Mouse (Mus musculus) R1 (cell line): ENCODE results near the gene Nacc1.

Experiments
- DNase-seq: peaks from one replicate; pipeline ENCODE4 v3.0.0-alpha.2; 2018; ENCODE audit warnings: low read depth, low spot score

Nacc1 gene

DNA sequence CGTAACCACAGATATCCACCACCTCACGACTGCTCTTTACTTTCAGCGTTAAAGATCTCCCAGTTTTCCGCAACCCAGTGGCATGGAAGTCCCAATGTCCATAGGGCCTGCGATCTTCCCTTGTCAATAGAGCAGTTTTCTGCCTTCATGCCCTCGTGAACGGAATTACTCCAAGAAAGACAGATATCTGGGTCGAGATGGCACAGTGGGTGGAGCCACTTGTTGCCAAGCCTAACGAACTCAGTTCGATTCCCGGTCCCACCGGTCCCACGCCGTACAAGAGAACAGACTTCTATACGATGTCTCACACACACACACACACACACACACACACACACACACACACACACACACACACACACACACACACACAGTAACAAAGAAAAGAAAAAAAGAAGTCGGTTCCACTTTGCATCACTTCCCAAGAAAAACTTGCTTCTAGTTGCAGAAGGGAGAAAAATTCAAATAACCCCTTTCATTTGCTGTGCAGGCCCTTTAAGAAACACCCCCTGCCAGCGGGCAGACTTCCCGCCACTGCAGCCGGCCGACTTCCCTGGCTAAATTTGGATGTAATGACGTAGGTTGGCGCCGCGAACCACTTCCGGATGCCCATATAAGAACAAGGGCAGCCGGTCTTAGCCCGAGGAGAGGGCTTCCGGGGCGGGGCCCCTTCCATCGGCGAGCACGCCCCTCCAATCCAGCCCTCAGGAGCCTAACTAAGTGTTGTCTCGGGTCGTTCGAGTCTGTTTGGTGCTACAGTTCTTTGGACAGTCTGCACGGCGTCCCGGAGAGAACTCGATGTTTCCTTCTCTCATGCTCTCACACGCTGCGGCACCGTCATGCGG, 24.0 kb downstream of the Nacc1 start:
- DNase-seq, result peak; percentile 99

DNA sequence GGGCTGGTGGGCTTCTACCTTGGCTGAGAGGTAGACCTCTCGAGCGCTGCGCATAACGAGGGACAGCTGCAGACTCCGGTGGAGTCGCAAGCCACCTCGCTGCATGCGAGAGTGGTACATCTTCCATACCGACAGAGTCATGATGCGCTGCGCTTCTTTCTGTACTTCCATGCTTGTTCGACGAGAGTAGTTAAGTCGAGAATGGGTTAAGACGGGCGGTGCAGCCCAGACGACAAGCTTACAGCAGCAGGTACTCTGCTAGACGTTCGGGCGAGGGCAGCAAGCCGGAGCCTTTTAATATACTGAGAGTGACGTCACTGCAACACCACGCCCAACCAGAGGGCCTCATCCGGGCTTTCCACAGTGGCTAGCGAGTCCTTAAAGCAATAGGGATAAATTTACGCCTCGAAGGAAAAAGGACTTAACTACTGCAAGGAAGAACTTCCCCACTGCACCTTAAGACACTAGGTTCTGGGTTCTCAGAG, 25.0 kb downstream of the Nacc1 start, which contains the start of gene Ier2:
Gene Ier2, minus strand, starts transcription at position 272 of the 485 bp plus-strand sequence.
- peak; percentile 97 for DNase-seq

DNA sequence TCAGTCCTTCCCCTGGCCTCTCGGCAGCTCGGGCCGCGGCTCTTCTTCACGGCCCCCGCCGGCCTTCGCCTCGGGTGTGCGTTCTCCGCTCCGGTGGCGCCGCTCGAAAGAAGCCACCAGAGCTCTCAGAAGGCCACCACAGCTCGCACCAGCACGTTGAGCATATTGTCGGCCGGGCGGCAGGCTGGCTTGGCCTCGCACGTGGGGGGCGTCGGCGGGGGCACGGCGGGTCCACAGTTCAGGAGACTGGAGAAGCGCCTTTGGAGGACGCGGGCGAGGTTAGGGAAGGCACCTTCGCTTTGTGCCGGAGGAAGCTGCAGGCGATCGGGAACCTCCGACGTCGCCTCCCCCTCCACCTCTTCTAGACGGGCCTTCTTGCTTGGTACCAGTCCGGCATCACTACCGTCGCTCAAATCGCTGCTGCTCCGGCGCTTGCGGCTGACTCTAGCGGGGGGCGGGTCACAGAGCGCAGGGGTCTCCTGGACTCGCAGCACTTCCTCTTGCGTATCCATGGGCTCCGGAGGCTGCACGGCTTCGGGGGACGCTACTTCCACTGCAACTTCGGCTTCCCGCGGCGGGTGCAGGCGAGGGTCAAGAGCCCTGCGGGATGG, 25.6 kb downstream of the Nacc1 start:
- DNase-seq, result no peak

DNA sequence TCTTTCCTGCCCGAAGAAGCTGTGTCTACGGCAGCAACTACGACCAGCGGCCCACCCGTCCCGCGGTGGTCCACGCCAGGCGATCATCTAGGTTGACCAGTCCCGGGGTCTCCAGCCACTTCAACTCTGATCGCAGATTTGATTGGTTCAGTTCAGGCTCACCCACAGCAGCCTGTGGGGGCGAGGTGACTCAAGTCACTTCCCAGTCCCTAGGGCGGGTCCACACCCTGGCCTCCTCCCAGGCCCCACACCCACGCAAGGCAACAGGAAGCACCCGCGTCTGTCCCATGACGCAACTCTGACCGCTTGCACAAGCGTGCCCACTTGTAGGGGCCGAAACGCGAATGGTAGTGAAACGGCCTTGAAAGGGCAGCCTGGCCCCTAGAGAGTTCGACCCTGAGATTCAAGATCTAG, 26.2 kb downstream of the Nacc1 start:
- DNase-seq, result peak; percentile 92

DNA sequence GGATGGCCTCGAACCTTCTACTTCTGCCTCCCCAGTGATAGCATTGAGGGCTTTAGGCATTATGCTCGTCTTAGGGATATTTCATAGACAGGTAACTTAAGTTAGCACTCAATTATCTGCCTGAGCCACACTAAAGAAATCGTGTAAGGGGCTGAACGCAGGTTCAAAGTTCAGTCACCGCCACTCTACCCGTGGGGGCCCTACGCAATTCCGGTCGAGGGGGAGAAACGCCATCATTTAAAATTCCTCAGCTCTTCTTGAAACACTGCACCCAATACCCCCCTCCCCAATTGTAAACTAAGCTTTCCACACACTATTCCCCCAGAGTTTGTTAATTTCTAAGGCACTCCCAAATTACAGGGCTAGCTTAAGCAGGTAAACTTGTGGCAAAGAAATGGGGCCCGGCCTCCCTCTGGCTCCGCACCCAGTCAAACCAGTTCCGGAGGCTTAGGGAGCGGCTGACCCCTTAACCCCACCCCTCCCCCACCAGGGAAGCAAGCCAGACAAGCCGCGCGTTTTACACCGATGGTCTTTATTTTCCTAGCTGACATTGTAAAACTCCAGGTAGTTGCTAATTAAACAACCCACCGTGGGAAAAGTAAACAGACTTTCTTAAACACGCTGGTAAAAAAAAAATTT, 26.7 kb downstream of the Nacc1 start:
- DNase-seq, result peak; percentile 94

DNA sequence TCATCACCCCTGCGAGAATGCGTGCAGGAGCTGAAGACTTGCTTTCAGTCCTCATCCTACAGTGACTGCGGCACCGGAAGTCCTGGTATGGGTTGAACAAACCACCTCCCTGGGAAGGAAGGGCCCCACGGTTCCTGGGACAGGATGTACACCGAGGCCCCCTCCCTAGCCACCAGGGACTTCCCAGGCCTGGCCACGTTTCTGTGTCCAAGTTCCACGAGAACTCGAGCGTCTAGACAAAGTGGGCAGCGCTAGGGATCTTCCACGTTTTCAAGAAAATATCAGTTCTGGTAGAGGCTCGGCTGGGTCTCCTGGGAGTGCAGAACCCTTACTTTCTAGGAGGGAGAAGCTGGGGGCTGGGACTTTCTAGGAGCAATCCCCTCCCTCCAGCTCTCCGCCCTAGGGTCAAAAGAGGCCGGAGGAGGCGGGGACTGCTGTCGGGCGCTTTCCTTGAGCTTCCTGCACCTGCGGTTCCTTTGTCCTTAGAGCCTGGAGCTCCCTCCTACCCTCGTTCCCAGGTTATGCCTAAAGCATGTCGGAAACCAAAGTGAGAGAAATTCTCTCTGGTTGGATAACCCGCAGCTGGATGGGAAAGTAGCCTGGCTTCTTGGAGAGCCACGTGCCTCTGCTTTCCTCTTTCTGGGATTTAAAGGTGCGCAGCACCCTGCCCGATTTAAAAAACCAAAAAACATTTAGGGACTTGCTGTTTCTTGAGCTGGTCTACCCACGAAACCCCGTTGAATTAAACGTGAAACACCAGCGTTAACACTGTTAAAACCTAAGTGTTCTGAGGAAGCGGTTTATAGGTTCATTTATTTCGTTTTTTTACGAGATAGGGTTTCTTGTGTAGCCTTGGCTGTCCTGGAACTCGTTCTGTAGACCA, 27.5 kb downstream of the Nacc1 start:
- DNase-seq, result peak; percentile 98

DNA sequence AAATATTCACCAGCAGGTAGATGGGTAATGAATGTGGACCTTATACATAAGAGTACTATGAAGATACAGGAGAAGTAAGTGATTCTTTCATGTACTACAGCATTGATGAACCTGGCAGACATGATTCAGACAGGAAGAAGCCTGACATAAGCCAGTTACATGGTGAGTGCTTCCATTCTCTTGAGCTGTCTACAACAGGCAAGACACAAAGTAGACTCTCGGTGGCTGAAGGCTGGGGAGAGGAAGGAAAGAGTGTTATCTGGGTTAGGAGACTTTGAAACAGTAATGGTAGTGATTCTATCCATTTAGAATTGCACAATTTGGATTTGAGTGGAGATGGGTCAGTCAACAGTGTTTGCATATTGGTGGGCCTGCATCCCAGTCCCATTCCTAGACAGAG, 28.7 kb downstream of the Nacc1 start:
- no peak for DNase-seq

DNA sequence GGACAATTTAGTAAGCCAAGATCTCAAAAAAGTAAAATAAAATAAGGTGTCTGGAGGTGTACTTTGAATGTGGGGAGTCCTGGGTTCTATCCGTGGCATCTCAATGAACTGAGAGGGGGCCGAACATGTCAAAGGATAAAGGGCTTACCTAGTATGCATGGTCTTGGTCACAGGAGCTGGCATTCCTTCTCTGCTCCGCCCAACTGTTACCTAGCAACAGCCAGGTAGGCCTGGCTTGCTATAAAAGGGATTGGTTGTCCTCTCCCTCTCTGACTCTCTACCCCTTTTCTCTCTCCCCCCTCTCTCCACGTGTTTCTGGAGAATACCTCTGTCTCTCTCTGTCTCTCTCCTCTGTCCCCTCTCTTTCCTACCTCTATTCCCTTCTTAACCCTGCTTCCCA, 30.0 kb downstream of the Nacc1 start:
- DNase-seq, result peak; percentile 86

DNA sequence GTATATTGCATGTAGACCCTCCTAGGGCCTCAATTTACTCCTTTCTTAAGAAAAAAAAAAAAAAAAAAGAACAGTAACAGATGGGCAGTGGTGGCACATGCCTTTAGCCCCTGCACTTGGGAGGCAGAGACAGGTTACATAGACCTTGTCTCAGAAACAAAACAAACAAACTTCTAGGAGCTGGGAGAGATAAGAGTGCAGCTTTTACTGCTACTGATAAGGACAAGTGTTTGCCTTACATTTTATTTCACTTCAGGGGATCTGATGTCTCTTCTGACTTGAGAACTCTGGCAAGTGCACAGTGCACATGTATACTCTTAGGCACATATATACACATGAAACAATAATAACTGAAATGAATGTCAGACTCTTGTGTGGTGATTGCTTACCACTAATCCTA, 30.5 kb downstream of the Nacc1 start:
- no peak for DNase-seq

DNA sequence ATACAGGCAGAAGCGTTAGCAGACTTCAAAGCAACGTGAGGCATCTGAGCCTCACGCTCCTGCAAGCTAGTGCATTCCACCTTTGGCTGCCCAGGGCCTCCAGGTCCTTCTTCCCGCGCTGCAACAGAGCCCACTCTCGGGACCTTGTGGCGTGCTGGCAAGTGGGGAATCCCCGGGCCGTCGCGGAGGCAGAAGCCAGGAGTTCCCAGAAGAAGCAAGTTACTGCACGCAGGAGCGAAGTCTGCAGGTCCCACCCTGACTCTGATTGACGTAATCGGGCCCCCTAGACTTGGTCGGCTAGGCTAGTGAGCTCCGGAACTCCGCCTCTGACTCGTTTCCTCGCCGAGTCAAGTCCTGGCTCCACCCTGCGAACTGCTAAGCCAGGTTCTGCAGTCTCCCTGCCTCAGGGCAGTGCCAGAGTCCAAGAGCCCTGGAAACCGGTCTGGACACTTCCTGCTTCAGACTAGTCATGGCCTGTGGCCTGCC, 31.0 kb downstream of the Nacc1 start:
- DNase-seq, result peak; percentile 93

DNA sequence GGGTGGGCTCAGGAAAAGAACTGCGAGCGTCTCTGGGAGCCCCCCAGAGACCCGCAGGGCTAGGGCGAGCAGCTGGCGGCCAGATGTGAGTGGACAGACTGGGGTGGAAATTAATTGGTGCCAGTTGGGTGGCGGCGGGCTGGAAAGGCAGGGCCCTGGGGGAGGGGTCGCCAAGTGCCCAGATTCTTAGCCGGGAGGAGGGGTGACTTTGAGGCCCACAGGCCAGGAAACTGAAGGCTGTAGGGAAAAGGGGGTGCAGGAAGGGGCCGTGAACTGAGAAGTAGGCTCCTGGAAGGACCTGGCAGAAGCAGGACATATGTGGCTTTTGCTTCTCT, 31.5 kb downstream of the Nacc1 start:
- DNase-seq, result peak; percentile 40

DNA sequence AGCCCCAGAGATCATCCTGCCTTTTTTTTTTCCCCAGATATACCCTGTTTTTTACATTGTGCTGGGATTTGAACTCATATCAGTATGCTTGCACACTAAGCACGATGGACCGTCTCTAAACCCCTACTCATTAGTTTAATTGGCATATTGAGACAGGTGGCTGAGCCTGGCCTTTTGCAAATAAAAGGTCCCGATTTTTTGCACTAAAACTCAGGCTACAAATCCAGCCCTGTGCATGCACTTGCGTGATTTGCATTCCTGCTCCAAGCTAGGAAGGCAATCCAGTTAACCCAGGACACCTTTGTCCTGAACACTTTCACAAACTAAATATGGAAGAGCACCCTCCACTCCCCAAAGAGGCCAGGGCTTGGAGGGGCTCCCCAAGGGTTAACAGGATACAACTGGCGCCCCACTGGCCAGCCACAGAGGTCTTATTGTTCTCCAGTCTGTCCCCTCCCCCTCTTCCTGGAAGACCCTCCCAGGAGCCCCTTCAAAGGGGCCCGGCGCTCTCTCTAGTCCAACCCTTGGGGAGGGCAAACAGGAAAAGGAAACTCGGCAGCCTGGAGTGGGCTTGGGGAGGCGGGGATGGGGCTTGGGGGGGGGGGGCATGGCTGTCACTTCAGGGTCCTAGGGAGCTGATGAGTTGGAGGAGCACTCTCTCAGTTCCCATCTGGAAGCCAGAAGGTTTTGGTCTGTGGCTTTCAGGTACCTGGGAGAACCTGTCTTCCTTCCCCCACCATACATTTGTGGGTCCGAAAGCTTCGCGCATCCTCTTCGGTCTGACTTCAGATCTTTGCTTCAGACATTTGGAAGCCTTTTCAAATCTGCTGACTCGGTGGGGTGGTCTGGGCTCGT, 32.1 kb downstream of the Nacc1 start:
- peak; percentile 95 for DNase-seq

DNA sequence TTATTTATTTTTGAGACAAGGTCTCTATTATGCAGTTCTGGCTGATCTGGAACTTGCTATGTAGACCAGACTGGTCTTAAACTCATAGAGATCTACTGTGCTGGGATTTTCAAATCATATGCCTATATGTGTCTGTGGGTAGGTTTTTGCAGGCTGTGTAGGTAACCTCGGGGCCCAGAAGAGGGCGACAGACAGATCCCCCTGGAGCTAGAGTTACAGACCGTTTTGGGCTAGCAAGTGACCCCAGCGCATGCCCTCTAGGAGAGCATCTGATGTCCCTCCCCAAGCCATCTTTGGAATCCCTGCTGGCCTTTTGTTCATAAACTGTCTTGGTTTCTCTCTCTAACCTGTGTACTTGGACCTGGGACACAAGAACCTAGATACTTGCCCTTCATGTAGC, 33.1 kb downstream of the Nacc1 start:
- peak; percentile 81 for DNase-seq

DNA sequence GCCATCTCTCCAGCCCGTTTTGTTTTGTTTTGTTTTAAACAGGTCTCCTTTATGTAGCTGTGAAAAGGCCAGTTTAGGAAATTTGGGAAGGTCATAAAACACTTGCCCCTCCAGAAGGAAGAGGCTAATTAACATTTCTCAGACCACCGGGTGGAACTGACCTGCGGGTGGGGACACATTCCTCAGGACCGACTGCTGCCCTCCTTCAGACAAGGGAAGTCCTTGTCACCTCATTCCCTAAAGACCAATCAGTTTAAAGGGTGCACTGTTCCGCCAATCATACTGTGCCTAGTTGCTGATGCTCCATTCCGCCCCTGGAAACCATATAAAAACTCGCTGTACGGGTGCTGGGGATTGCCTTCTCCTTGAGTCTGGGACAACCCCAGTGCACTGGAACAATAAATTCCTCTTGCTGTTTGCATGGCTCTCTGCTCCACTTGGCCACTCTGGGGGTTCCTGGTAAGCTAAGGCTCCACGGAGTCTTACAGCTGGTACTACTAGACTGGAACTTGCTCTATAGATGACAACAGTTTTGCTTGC, 34.5 kb downstream of the Nacc1 start:
- DNase-seq, result no peak

DNA sequence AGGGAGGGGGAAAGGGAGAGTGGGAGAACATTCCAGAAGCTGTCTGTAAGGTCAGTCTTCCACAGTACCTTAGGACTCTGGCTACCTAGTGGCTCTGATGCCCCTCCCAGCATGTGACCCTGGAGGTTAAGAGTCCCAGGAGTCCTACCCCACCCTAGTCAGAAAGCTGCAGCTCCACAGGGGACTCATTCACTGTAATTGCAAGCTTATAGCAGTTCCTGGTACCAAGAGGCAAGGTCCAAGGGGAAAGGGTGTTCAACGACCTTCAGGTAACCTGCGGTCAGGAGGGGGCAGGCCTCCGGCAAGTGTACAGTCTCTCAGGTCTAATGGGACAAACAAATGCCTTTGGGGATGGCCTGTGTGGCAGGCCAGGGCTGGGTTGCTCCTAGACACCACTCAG, 37.4 kb downstream of the Nacc1 start:
- DNase-seq, result peak; percentile 99

DNA sequence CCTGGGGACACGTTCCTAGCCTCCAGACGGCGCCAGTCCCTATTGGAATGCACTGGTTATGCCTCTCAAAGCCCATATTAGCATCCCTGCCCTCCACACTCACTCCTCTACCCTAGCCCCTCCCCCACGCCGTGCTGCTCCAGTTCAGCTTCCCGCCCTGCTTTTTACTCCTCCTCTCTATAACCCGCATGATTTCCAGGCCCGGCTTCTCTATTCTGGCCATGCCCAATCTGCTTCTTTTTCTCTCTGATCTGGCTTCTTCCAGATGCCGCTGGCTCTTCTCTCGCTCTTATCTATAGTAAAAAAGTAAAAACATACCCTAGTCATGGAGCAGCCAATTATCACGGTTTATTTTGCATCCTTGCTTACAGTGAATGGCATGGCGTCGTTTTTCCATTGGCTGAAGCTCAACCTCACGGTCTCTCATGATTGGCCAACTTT, 40.2 kb downstream of the Nacc1 start:
- DNase-seq, result peak; percentile 89

DNA sequence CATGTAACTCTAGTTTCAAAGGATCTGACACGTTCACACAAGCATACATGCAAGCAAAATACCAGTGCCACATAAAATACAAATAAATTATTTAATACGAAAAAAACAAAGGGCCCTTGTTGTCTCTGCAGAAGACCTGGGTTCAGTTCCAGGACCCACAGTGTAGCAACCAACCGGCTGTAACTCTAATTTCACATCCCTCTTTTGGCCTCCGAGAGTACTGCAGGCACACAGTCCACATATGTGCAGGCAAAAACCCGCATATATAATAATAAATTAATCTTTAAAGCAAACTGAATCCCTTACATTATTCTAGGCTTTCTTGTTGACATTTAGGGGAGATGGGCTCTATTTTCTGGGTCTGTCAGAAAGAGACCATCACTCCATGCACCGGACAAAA, 40.9 kb downstream of the Nacc1 start:
- DNase-seq, result peak; percentile 54

DNA sequence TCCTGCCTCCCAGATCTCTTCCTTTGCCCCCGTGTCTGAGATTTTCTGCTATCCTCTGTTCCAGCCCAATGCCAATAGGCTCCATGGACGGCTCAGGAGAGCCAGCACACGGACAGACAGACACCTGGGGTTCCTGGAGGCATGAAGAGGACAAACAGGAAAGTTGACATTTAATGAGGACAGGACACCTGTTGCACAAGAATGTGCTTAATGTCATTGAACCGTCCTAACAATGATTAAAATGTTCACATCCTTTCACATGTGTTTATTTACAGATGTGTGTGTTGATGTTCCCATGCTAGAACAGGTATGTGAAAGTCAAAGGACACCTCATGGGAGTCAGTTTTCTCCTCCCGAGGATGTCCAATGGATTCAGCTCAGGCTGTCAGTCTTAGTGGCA, 44.6 kb downstream of the Nacc1 start:
- no peak for DNase-seq

DNA sequence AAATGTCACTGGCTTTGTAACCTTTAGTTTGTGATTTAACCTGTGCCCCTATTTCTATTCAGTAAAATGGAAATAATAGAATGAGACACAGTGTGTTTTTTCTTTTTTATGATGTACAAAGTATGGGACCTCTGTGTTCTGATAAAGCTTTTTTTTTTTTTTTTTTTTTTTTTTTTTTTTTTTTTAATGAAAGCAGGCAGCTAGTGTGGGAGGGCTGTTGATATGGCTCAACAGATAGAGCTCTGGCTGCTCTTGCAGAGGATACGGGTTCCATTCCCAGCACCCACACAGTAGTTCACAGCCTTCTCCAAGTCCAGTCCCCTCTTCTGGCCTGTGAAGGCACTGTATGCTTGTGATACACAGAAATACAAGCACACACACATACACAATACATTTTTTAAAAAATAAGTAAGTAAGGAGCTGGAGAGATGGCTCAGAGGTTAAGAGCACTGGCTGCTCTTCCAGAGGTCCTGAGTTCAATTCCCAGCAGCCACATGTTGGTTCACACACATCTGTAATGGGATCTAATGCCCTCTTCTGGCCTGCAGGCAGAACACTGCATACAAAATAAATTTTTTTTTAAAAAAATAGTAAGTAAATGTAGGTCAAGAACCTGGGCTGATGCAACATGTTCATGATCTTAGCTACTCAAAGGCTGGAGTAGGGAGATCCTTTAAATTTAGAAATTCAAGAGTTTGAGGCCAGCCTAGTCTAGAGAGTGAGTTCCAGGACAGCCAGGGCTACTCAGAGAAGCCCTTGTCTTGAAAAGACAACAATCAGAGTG, 45.9 kb downstream of the Nacc1 start:
- DNase-seq, result no peak
